Mouse (Mus musculus): Measurements from ENCODE around the gene Bbip1. TPM values are rescaled to one million over a fixed set of nuclear protein-coding genes. Genes with fewer than 3 reads are reported as not detected.

The Bbip1 gene
- total and polyA plus RNA-seq, 3 experiments, result 38.8 to 95.7 (median 41.0) TPM

- TF ChIP-seq ETS1 (conservative IDR thresholded peaks at IDR 0.05; ENCODE audit: low read depth, low read length) (no peak), RAD21 (IDR thresholded peaks at IDR 0.05; ENCODE audit: low read depth, low read length) (no peak), HCFC1 (IDR thresholded peaks at IDR 0.05; ENCODE audit: low read depth, low read length) (peak; percentile 38), SIN3A (IDR thresholded peaks at IDR 0.05; ENCODE audit: low read length) (0 out of 2 replicates have a peak, but pooled peaks have one; percentile 31), ZMIZ1 (IDR thresholded peaks at IDR 0.05; ENCODE audit: low read depth, low read length) (0 out of 2 replicates have a peak, but pooled peaks have one; percentile 6), EP300 (IDR thresholded peaks at IDR 0.05; ENCODE audit: low read length) (0 out of 2 replicates have a peak, but pooled peaks have one; percentile 38), NELFE (IDR thresholded peaks at IDR 0.05; ENCODE audit: low read depth, low read length) (peak; percentile 53; the same call in 1 of the 2 replicates), ELF1 (IDR thresholded peaks at IDR 0.05; ENCODE audit: low read depth, low read length) (peak; percentile 61; the same call in 1 of the 2 replicates), CHD1 (IDR thresholded peaks at IDR 0.05; ENCODE audit: low read depth, low read length) (peak; percentile 87), TCF12 (IDR thresholded peaks at IDR 0.05; ENCODE audit: low read depth, low read length) (peak; percentile 58), MYC (IDR thresholded peaks at IDR 0.05; ENCODE audit: low read depth, low read length) (no peak), CHD2 (IDR thresholded peaks at IDR 0.05; ENCODE audit: low read length) (0 out of 2 replicates have a peak, but pooled peaks have one; percentile 24), POLR2AphosphoS2 (IDR thresholded peaks at IDR 0.05; ENCODE audit: low read depth, low read length) (no peak), POLR2A (IDR thresholded peaks at IDR 0.05; ENCODE audit: low read depth, low read length) (peak; percentile 35; the same call in 1 of the 2 replicates), MAX (IDR thresholded peaks at IDR 0.05; ENCODE audit: low read length) (0 out of 2 replicates have a peak, but pooled peaks have one; percentile 6), MEF2A (IDR thresholded peaks at IDR 0.05; ENCODE audit: borderline replicate concordance, low read depth, low read length) (0 out of 2 replicates have a peak, but pooled peaks have one; percentile 21), KAT2A (IDR thresholded peaks at IDR 0.05; ENCODE audit: insufficient replicate concordance, low read length) (no peak), JUN (IDR thresholded peaks at IDR 0.05; ENCODE audit: insufficient read depth, low read depth, low read length) (no peak), TBP (conservative IDR thresholded peaks at IDR 0.05; ENCODE audit: low read depth, low read length) (0 out of 2 replicates have a peak, but pooled peaks have one; percentile 38), IRF4 (IDR thresholded peaks at IDR 0.05; ENCODE audit: low read depth, low read length) (0 out of 2 replicates have a peak, but pooled peaks have one; percentile 32), BHLHE40 (IDR thresholded peaks at IDR 0.05; ENCODE audit: low read depth, low read length) (no peak), MXI1 (IDR thresholded peaks at IDR 0.05; ENCODE audit: low read depth, low read length) (peak; percentile 30; the same call in 1 of the 2 replicates)
- in situ Hi-C loops (cut with MboI; ENCODE audit: low pct_ligation_motif_present, low pct_unique_long_range_greater_than_20kb, low sequenced_read_pairs), result no loop called here
- dilution Hi-C loops (cut with MboI; ENCODE audit: extremely low pct_ligation_motif_present, extremely low pct_unique_long_range_greater_than_20kb, low sequenced_read_pairs), result no loop called here
These were observed 45.2 kb downstream of the Bbip1 start for GRCm38 (mm10) chr19:53898970-53899900.

More at GRCm38 (mm10) chr19:53898970-53899900, 45.2 kb downstream of the Bbip1 start:
- H3K36me3 ChIP-seq (replicated peaks in 1 of 2; ENCODE audit: control insufficient read depth in 1 of 2, insufficient read depth in 1 of 2, low read length in 1 of 2), result no peaks in the 10 kb centered on the region
- H3K27me3 ChIP-seq (replicated peaks), result no peaks in the 10 kb centered on the region
- H3K4me2 ChIP-seq (ENCODE audit: insufficient read depth, low read depth, poor library complexity, severe bottlenecking), result peak overlapping the region; percentile 80
- H3K9me3 ChIP-seq (replicated peaks; ENCODE audit: low read length), result no peaks in the 10 kb centered on the region
- peaks cover 25 to 69% of the 10 kb centered on the region in 2 experiments for H3K4me1 ChIP-seq (ENCODE audit: control insufficient read depth in 1 of 2, insufficient read depth in 2 of 2)
- peak overlapping the region; percentile 64 for H3K9ac ChIP-seq (ENCODE audit: insufficient read depth, low read depth)
- H3K4me3 ChIP-seq (replicated peaks in 1 of 3; ENCODE audit: low read depth in 2 of 3, low read length in 2 of 3, poor library complexity in 1 of 3), result peak overlapping the region; percentile 35 to 53 (median 42)
- peak overlapping the region; percentile 97 for H3K27ac ChIP-seq (ENCODE audit: insufficient read depth, low read depth)
- H3K79me2 ChIP-seq (replicated peaks; ENCODE audit: control insufficient read depth, extremely low read depth, insufficient read depth, poor library complexity, severe bottlenecking), result 0 out of 2 replicates have a peak, but pooled peaks cover 6% of the 10 kb centered on the region
- DNase-seq (ENCODE audit: extremely low read depth), result peak; percentile 37

Data from CH12.LX (cell line).